Mouse (Mus musculus) hematopoietic stem cell, adult 5-6 weeks (primary cell): ENCODE measurements around the gene Rab4b. TPM values are rescaled to one million over a fixed set of nuclear protein-coding genes. Genes with fewer than 3 reads are reported as not detected.

Experiments
- ATAC-seq, 2 experiments: fragments of 125-278 bp in 1 of 2; replicated peaks in 1 of 2; 2 replicates each; pipeline ENCODE4 v1.8.0; 2016 to 2017; ENCODE audit warnings: inconsistent platforms in 2 of 2, mild to moderate bottlenecking in 2 of 2, moderate number of reproducible peaks in 2 of 2, low read depth in 1 of 2, moderate TSS enrichment in 1 of 2; ENCODE audit not compliant: low FRiP score in 2 of 2, poor library complexity in 2 of 2, severe bottlenecking in 2 of 2, insufficient read depth in 1 of 2, low TSS enrichment in 1 of 2
- total RNA-seq: library from RNA; stranded (forward); fragments of 172-1452, 232-1000 nt; gene quantifications from 2 replicates; pipeline ENCODE4 v1.2.3, GENCODE M21; 2017

The Rab4b gene
- total RNA-seq, 1 experiment from 2014 or later: 15.4 TPM

GRCm38 (mm10) chr7:27192434-27192833 lies 13.7 kb upstream of the Rab4b start:
- no peak for ATAC-seq

- ATAC-seq: no peak
Measured at GRCm38 (mm10) chr7:27189271-27189931, 10.7 kb upstream of the Rab4b start.

GRCm38 (mm10) chr7:27185986-27186385 lies 7.3 kb upstream of the Rab4b start:
- no peak for ATAC-seq

- ATAC-seq: peak; percentile 64 to 73; a peak in 3 of 4 replicates
Measured at GRCm38 (mm10) chr7:27184964-27185363, 6.3 kb upstream of the Rab4b start.

- no peak for ATAC-seq
Measured at GRCm38 (mm10) chr7:27182498-27182897, 3.8 kb upstream of the Rab4b start.

GRCm38 (mm10) chr7:27180837-27181695 lies 2.4 kb upstream of the Rab4b start, which contains the start of the genes Gm21983 and Mia:
Gene Gm21983 (minus strand): TSS chr7:27181086.
Gene Mia (minus strand): TSS chr7:27181157.
- ATAC-seq: no peak

GRCm38 (mm10) chr7:27180036-27180435 lies 1.3 kb upstream of the Rab4b start:
- ATAC-seq: no peak

- 0 out of 4 replicates have a peak, but pooled peaks of 1 of the 2 experiments have one; percentile 0 for ATAC-seq
Measured at GRCm38 (mm10) chr7:27179217-27179918, 672 bp upstream of the Rab4b start.

- 0 out of 4 replicates have a peak, but pooled peaks of 1 of the 2 experiments have one; percentile 1 for ATAC-seq
Measured at GRCm38 (mm10) chr7:27177942-27178323, 763 bp downstream of the Rab4b start.

- no peak for ATAC-seq
Measured at GRCm38 (mm10) chr7:27174896-27175295, 3.8 kb downstream of the Rab4b start.

- ATAC-seq: no peak
Measured at GRCm38 (mm10) chr7:27174496-27174895, 4.2 kb downstream of the Rab4b start.

GRCm38 (mm10) chr7:27170981-27171380 lies 7.7 kb downstream of the Rab4b start:
- ATAC-seq: no peak

GRCm38 (mm10) chr7:27168371-27168770 lies 10.3 kb downstream of the Rab4b start:
- no peak for ATAC-seq

- no peak; a peak in 1 of 4 replicates for ATAC-seq
Measured at GRCm38 (mm10) chr7:27167475-27168094, 11.1 kb downstream of the Rab4b start.

GRCm38 (mm10) chr7:27166614-27167474 lies 11.9 kb downstream of the Rab4b start, which contains the start of gene Egln2:
Gene Egln2 (minus strand): TSS chr7:27166802.
- ATAC-seq: peak; percentile 78 to 84

- peak; percentile 48 to 54 for ATAC-seq
Measured at GRCm38 (mm10) chr7:27166229-27166613, 12.5 kb downstream of the Rab4b start.
